ENCODE assay signal across 15 mouse cellular contexts in genomic region chr14:86675314-86675713, GRCm38 (mm10).
"Had no signal": no experiment of that assay in that cellular context is flagged by ENCODE, and none has a peak within 500 bp of the region (broad histone marks: within the 10 kb centered on the region; RNA-seq: fewer than 3 reads in every experiment).

No protein-coding gene starts in this region.

- H3K9me3 ChIP-seq: limb, embryonic 12.5 days; liver, embryonic 15.5 days; midbrain, embryonic 10.5 days; neural tube, embryonic 12.5 days had no signal

- H3K9ac ChIP-seq: limb, embryonic 12.5 days; liver, embryonic 15.5 days; neural tube, embryonic 12.5 days had no signal

- H3K4me2 ChIP-seq: limb, embryonic 12.5 days; liver, embryonic 15.5 days; neural tube, embryonic 12.5 days had no signal

- H3K4me1 ChIP-seq: liver, embryonic 15.5 days had no signal

- H3K27me3 ChIP-seq: limb, embryonic 12.5 days; liver, embryonic 15.5 days; neural tube, embryonic 12.5 days had no signal

- H3K27ac ChIP-seq: layer of hippocampus, adult 2 months; limb, embryonic 12.5 days; liver, embryonic 15.5 days; midbrain, embryonic 10.5 days; neural tube, embryonic 12.5 days had no signal

- ATAC-seq: lung, postnatal 0 days had no signal

- H3K4me3 ChIP-seq: layer of hippocampus, adult 2 months; limb, embryonic 12.5 days; liver, embryonic 15.5 days; midbrain, embryonic 10.5 days; myocyte; neural tube, embryonic 12.5 days had no signal

- DNase-seq: kidney, postnatal 36 days; lung, adult 2 months; lung, postnatal 4 days; midbrain, embryonic 14.5 days; right cerebral cortex, postnatal 4 days; spleen, adult 18-20 months; thymus, adult 18-20 months; thymus, postnatal 14 days had no signal

- H3K36me3 ChIP-seq: limb, embryonic 12.5 days; liver, embryonic 15.5 days; midbrain, embryonic 10.5 days; neural tube, embryonic 12.5 days had no signal
